Mouse (Mus musculus): ENCODE measurements around the gene Sh3bp5.
A peak's percentile ranks its signal among the peaks of the same experiment; 100 is the strongest.

Gene Sh3bp5

GRCm38 (mm10) chr14:31392873-31393545 is 42.9 kb downstream of the Sh3bp5 start:
- no peak for DNase-seq

GRCm38 (mm10) chr14:31392300-31392699 is 43.6 kb downstream of the Sh3bp5 start:
- DNase-seq = no peak

- no peak for DNase-seq
These were observed 46.3 kb downstream of the Sh3bp5 start for GRCm38 (mm10) chr14:31389421-31390147.

GRCm38 (mm10) chr14:31388086-31388872 is 47.6 kb downstream of the Sh3bp5 start:
- DNase-seq = no peak

GRCm38 (mm10) chr14:31387301-31387981 is 48.4 kb downstream of the Sh3bp5 start:
- DNase-seq = no peak

GRCm38 (mm10) chr14:31385977-31386697 is 49.7 kb downstream of the Sh3bp5 start:
- DNase-seq = peak; percentile 84 to 91

GRCm38 (mm10) chr14:31385406-31385805 is 50.5 kb downstream of the Sh3bp5 start:
- no peak for DNase-seq

GRCm38 (mm10) chr14:31384366-31385323 is 51.2 kb downstream of the Sh3bp5 start:
- DNase-seq = peak; percentile 53 to 63

GRCm38 (mm10) chr14:31383470-31384050 is 52.3 kb downstream of the Sh3bp5 start:
- no peak for DNase-seq

- no peak for DNase-seq
These were observed 53.6 kb downstream of the Sh3bp5 start for GRCm38 (mm10) chr14:31382276-31382675.

- no peak for DNase-seq
These were observed 59.5 kb downstream of the Sh3bp5 start for GRCm38 (mm10) chr14:31376331-31376730.

- DNase-seq = no peak
These were observed 61.5 kb downstream of the Sh3bp5 start for GRCm38 (mm10) chr14:31374390-31374789.

GRCm38 (mm10) chr14:31369377-31369776 is 66.5 kb downstream of the Sh3bp5 start:
- DNase-seq = no peak

- no peak for DNase-seq
These were observed 67.9 kb downstream of the Sh3bp5 start for GRCm38 (mm10) chr14:31367951-31368350.

GRCm38 (mm10) chr14:31365350-31365749 is 70.5 kb downstream of the Sh3bp5 start:
- DNase-seq = peak in 1 of 2 experiments; percentile 78

GRCm38 (mm10) chr14:31364589-31364988 is 71.3 kb downstream of the Sh3bp5 start:
- no peak for DNase-seq

- no peak for DNase-seq
These were observed 73.6 kb downstream of the Sh3bp5 start for GRCm38 (mm10) chr14:31362236-31362635.

- no peak for DNase-seq
These were observed 90.5 kb downstream of the Sh3bp5 start for GRCm38 (mm10) chr14:31345367-31345766.

- no peak for DNase-seq
These were observed 92.6 kb downstream of the Sh3bp5 start for GRCm38 (mm10) chr14:31343241-31343640.

GRCm38 (mm10) chr14:31337947-31338346 is 97.9 kb downstream of the Sh3bp5 start:
- DNase-seq = no peak

- DNase-seq = no peak
These were observed 98.5 kb downstream of the Sh3bp5 start for GRCm38 (mm10) chr14:31337406-31337805.
